Mouse (Mus musculus): ENCODE results near the gene Otub1. TPM values are rescaled to one million over a fixed set of nuclear protein-coding genes. Genes with fewer than 3 reads are reported as not detected.
A peak's percentile ranks its signal among the peaks of the same experiment; 100 is the strongest.

Gene Otub1
- polyA plus RNA-seq, 1 experiment from 2014 or later, result 231 TPM

DNA sequence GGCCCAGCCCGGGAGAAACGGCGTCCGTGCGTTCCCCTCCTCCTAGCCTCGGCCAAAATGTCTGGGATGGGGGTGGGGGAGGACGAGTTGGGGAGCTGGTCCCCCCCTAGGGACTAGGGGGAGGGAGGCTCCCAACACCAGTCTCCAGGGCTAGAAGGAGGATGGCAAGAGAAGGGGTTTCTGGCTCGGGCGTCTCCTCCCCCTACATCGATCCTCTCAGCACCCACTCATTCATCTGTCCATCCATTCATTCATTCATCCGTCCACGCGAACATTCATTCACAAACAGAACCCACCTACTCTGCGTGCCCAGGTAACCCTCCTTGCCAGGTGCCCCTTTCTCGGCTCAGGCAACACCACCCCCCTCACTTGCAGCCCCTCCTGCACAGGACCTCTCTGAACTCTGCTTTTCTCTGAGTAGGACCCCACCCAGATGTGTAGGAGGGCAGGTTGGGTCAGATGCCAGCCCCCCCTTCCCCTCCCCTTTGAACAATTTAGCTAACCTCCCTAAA is 39.9 kb downstream of the Otub1 start:
- Histone ChIP-seq H3K27me3 (ENCODE audit: insufficient read depth, low read length) (peaks cover 50% of the 10 kb centered on the region), H3K36me3 (ENCODE audit: insufficient read depth, low read length) (no peaks in the 10 kb centered on the region), H3K4me1 (ENCODE audit: insufficient read depth, low read length) (peaks cover 33% of the 10 kb centered on the region), H3K9ac (replicated peaks; ENCODE audit: low read length) (peak overlapping the region; percentile 76), H3K27ac (ENCODE audit: low read length) (no peak overlapping the region), H3K4me2 (replicated peaks; ENCODE audit: low read depth, low read length) (peak overlapping the region; percentile 99), H3K4me3 (ENCODE audit: low read length) (peak overlapping the region; percentile 73), H3K9me3 (ENCODE audit: low read length) (no peaks in the 10 kb centered on the region)
- no peak; the same call in 1 of the 2 replicates for ATAC-seq (ENCODE audit: low FRiP score, low TSS enrichment)
- 5% methylated on average over 13 of the region's 15 CpGs for WGBS

DNA sequence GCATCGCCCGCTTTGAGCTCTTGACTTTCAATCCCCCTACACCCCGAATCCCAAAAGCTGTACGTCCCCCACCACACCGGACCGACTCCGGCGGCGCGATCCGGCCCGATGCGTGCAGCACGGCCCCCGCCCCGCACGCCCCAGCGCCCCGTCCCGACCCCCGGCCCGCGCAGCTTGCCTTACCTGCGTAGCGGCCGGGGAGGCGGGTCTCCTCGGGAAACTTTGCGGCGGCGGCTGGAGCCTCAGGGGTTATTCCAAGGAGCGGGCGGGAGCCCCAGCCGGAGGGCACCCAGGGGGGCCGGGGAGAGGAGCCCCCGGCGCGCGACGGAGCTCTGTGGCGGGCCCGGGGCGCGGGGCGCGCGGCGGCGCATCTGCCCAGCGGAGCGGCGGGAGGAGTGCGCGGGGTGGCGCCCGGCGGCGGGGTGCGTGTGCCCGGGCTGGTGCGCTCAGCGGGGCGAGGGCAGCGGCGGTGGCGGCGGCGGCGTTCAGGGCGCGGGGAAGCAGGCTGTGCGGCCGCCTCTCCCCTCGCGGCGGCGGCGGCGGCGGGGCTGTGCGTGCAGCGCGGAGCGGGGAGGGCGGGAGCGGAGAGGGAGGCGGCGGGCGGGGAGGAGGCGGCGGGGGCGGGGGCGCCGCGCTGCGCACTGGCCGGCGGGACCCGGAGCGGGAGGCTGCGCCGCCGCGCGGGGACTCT is 40.5 kb downstream of the Otub1 start:
- peak; percentile 9; the same call in 1 of the 2 replicates for ATAC-seq (ENCODE audit: low FRiP score, low TSS enrichment)
- under 1% methylated on average over 52 of the region's 105 CpGs for whole genome bisulfite sequencing
- H3K9ac ChIP-seq (replicated peaks; ENCODE audit: low read length), result peak overlapping the region; percentile 76
- H3K27ac ChIP-seq (ENCODE audit: low read length), result no peak overlapping the region
- peak overlapping the region; percentile 99 for H3K4me2 ChIP-seq (replicated peaks; ENCODE audit: low read depth, low read length)
- no peaks in the 10 kb centered on the region for H3K9me3 ChIP-seq (ENCODE audit: low read length)
- H3K27me3 ChIP-seq (ENCODE audit: insufficient read depth, low read length), result peaks cover 50% of the 10 kb centered on the region
- peak overlapping the region; percentile 73 for H3K4me3 ChIP-seq (ENCODE audit: low read length)
- H3K36me3 ChIP-seq (ENCODE audit: insufficient read depth, low read length), result no peaks in the 10 kb centered on the region
- peaks cover 29% of the 10 kb centered on the region for H3K4me1 ChIP-seq (ENCODE audit: insufficient read depth, low read length)

- 0 out of 2 replicates have a peak overlapping the region, but pooled peaks have one; percentile 14 for H3K27ac ChIP-seq (ENCODE audit: low read length)
- peaks cover 37% of the 10 kb centered on the region for H3K4me1 ChIP-seq (ENCODE audit: insufficient read depth, low read length)
- H3K9me3 ChIP-seq (ENCODE audit: low read length), result no peaks in the 10 kb centered on the region
- ATAC-seq (ENCODE audit: low FRiP score, low TSS enrichment), result 0 out of 2 replicates have a peak, but pooled peaks have one; percentile 7
- H3K9ac ChIP-seq (replicated peaks; ENCODE audit: low read length), result peak overlapping the region; percentile 76
- peaks cover 51% of the 10 kb centered on the region for H3K27me3 ChIP-seq (ENCODE audit: insufficient read depth, low read length)
- H3K36me3 ChIP-seq (ENCODE audit: insufficient read depth, low read length), result no peaks in the 10 kb centered on the region
- 0% methylated on average over 35 of the region's 35 CpGs for WGBS
- peak overlapping the region; percentile 73 for H3K4me3 ChIP-seq (ENCODE audit: low read length)
- peak overlapping the region; percentile 99 for H3K4me2 ChIP-seq (replicated peaks; ENCODE audit: low read depth, low read length)
Observed at GRCm38 (mm10) chr19:7164820-7165323, 41.2 kb downstream of the Otub1 start.

DNA sequence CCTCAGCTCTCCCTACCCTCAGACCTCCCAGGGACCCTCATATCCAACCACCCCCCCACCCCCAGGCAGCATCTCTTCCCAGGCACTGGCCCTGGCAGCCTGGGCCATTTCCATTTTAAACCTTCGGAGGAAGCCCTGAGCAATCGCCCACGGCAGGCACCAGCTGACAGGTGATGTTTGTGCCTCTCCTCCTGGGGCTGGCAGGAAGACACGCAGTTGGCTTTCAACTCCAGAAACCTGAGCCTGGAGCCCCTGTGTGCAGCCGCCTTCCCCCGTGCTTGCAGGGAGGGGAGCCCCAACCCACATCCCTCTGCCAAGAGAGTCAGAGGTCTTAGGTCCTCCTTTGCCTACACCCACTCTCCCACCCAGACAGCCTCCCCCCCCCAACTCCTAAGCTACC is 41.9 kb downstream of the Otub1 start:
- WGBS, result 5% methylated on average over 6 of the region's 6 CpGs
- H3K4me3 ChIP-seq (ENCODE audit: low read length), result peak overlapping the region; percentile 73
- no peak overlapping the region for H3K27ac ChIP-seq (ENCODE audit: low read length)
- H3K4me1 ChIP-seq (ENCODE audit: insufficient read depth, low read length), result peaks cover 38% of the 10 kb centered on the region
- H3K36me3 ChIP-seq (ENCODE audit: insufficient read depth, low read length), result no peaks in the 10 kb centered on the region
- peak overlapping the region; percentile 99 for H3K4me2 ChIP-seq (replicated peaks; ENCODE audit: low read depth, low read length)
- H3K9me3 ChIP-seq (ENCODE audit: low read length), result no peaks in the 10 kb centered on the region
- ATAC-seq (ENCODE audit: low FRiP score, low TSS enrichment), result no peak
- peak overlapping the region; percentile 76 for H3K9ac ChIP-seq (replicated peaks; ENCODE audit: low read length)
- H3K27me3 ChIP-seq (ENCODE audit: insufficient read depth, low read length), result peaks cover 54% of the 10 kb centered on the region

GRCm38 (mm10) chr19:7161064-7161463 is 45.1 kb downstream of the Otub1 start:
- no peak overlapping the region for H3K27ac ChIP-seq (ENCODE audit: low read length)
- ATAC-seq (ENCODE audit: low FRiP score, low TSS enrichment), result no peak
- H3K4me1 ChIP-seq (ENCODE audit: insufficient read depth, low read length), result peaks cover 46% of the 10 kb centered on the region
- no peaks in the 10 kb centered on the region for H3K36me3 ChIP-seq (ENCODE audit: insufficient read depth, low read length)
- H3K4me3 ChIP-seq (ENCODE audit: low read length), result no peak overlapping the region
- H3K4me2 ChIP-seq (replicated peaks; ENCODE audit: low read depth, low read length), result no peak overlapping the region
- peaks cover 33% of the 10 kb centered on the region for H3K27me3 ChIP-seq (ENCODE audit: insufficient read depth, low read length)
- H3K9me3 ChIP-seq (ENCODE audit: low read length), result no peaks in the 10 kb centered on the region
- H3K9ac ChIP-seq (replicated peaks; ENCODE audit: low read length), result no peak overlapping the region
- WGBS, result 80% methylated on average over 3 of the region's 3 CpGs

- Histone ChIP-seq H3K36me3 (ENCODE audit: insufficient read depth, low read length) (no peaks in the 10 kb centered on the region), H3K27me3 (ENCODE audit: insufficient read depth, low read length) (peaks cover 27% of the 10 kb centered on the region), H3K4me2 (replicated peaks; ENCODE audit: low read depth, low read length) (0 out of 2 replicates have a peak overlapping the region, but pooled peaks have one; percentile 25), H3K4me1 (ENCODE audit: insufficient read depth, low read length) (peaks cover 41% of the 10 kb centered on the region), H3K9ac (replicated peaks; ENCODE audit: low read length) (peak overlapping the region; percentile 2; the same call in 1 of the 2 replicates), H3K4me3 (ENCODE audit: low read length) (no peak overlapping the region), H3K9me3 (ENCODE audit: low read length) (no peaks in the 10 kb centered on the region), H3K27ac (ENCODE audit: low read length) (no peak overlapping the region)
- 7% methylated on average over 14 of the region's 14 CpGs for WGBS
- ATAC-seq (ENCODE audit: low FRiP score, low TSS enrichment), result peak; percentile 33; the same call in 1 of the 2 replicates
Observed at GRCm38 (mm10) chr19:7160151-7160906, 45.8 kb downstream of the Otub1 start.

- H3K4me2 ChIP-seq (replicated peaks; ENCODE audit: low read depth, low read length), result no peak overlapping the region
- H3K4me1 ChIP-seq (ENCODE audit: insufficient read depth, low read length), result peaks cover 26% of the 10 kb centered on the region
- 30% methylated on average over 14 of the region's 14 CpGs for WGBS
- H3K4me3 ChIP-seq (ENCODE audit: low read length), result no peak overlapping the region
- peaks cover 6% of the 10 kb centered on the region; the same call in 1 of the 2 replicates for H3K27me3 ChIP-seq (ENCODE audit: insufficient read depth, low read length)
- H3K9ac ChIP-seq (replicated peaks; ENCODE audit: low read length), result no peak overlapping the region
- H3K27ac ChIP-seq (ENCODE audit: low read length), result no peak overlapping the region
- H3K9me3 ChIP-seq (ENCODE audit: low read length), result no peaks in the 10 kb centered on the region
- no peaks in the 10 kb centered on the region for H3K36me3 ChIP-seq (ENCODE audit: insufficient read depth, low read length)
- ATAC-seq (ENCODE audit: low FRiP score, low TSS enrichment), result peak; percentile 52; the same call in 1 of the 2 replicates
Observed at GRCm38 (mm10) chr19:7157734-7158133, 48.4 kb downstream of the Otub1 start.

GRCm38 (mm10) chr19:7155196-7155595 is 50.9 kb downstream of the Otub1 start:
- no peak overlapping the region for H3K4me2 ChIP-seq (replicated peaks; ENCODE audit: low read depth, low read length)
- WGBS, result 74% methylated on average over 6 of the region's 6 CpGs
- H3K36me3 ChIP-seq (ENCODE audit: insufficient read depth, low read length), result no peaks in the 10 kb centered on the region
- peaks cover 21% of the 10 kb centered on the region for H3K4me1 ChIP-seq (ENCODE audit: insufficient read depth, low read length)
- no peak for ATAC-seq (ENCODE audit: low FRiP score, low TSS enrichment)
- no peak overlapping the region for H3K9ac ChIP-seq (replicated peaks; ENCODE audit: low read length)
- H3K9me3 ChIP-seq (ENCODE audit: low read length), result 0 out of 2 replicates have a peak, but pooled peaks cover 3% of the 10 kb centered on the region
- no peak overlapping the region for H3K4me3 ChIP-seq (ENCODE audit: low read length)
- no peak overlapping the region for H3K27ac ChIP-seq (ENCODE audit: low read length)
- H3K27me3 ChIP-seq (ENCODE audit: insufficient read depth, low read length), result peaks cover 4% of the 10 kb centered on the region; the same call in 1 of the 2 replicates

GRCm38 (mm10) chr19:7153232-7153631 is 52.9 kb downstream of the Otub1 start:
- H3K4me3 ChIP-seq (ENCODE audit: low read length), result no peak overlapping the region
- no peaks in the 10 kb centered on the region for H3K36me3 ChIP-seq (ENCODE audit: insufficient read depth, low read length)
- H3K9ac ChIP-seq (replicated peaks; ENCODE audit: low read length), result no peak overlapping the region
- WGBS, result 32% methylated on average over 7 of the region's 7 CpGs
- peak; percentile 46; the same call in 1 of the 2 replicates for ATAC-seq (ENCODE audit: low FRiP score, low TSS enrichment)
- no peak overlapping the region for H3K27ac ChIP-seq (ENCODE audit: low read length)
- H3K9me3 ChIP-seq (ENCODE audit: low read length), result 0 out of 2 replicates have a peak, but pooled peaks cover 3% of the 10 kb centered on the region
- peaks cover 34% of the 10 kb centered on the region for H3K4me1 ChIP-seq (ENCODE audit: insufficient read depth, low read length)
- no peaks in the 10 kb centered on the region for H3K27me3 ChIP-seq (ENCODE audit: insufficient read depth, low read length)
- no peak overlapping the region for H3K4me2 ChIP-seq (replicated peaks; ENCODE audit: low read depth, low read length)
